Mouse (Mus musculus) testis, adult 2 months (tissue): ENCODE measurements around the gene Pyroxd1.

Experiments
- CTCF ChIP-seq: fragments of 200-500 bp; IDR thresholded peaks from 2 replicates; pipeline ENCODE4 v1.5.1; 2012; ENCODE audit warnings: low read depth, mild to moderate bottlenecking, inconsistent platforms, low read length, moderate library complexity; ENCODE audit not compliant: control insufficient read depth, insufficient read depth, insufficient replicate concordance
- POLR2A ChIP-seq: fragments of 200-500 bp; IDR thresholded peaks from 2 replicates; pipeline ENCODE4 v1.6.1; 2012; ENCODE audit warnings: low read depth, mild to moderate bottlenecking, inconsistent platforms, low read length, moderate library complexity; ENCODE audit not compliant: control insufficient read depth

- TF ChIP-seq CTCF (no peak), POLR2A (no peak)
These were observed 16.6 kb downstream of the Pyroxd1 start for GRCm38 (mm10) chr6:142362036-142362435.
